Mouse (Mus musculus) kidney, adult 2 months (tissue): Measurements from ENCODE around the gene Ldhal6b.

ENCODE experiments used
- CTCF ChIP-seq: fragments of 200-500 bp; conservative IDR thresholded peaks from 2 replicates; pipeline ENCODE4 v1.5.1; 2011; ENCODE audit warnings: low read depth, mild to moderate bottlenecking, control low read depth, low read length, moderate library complexity, mixed read lengths; ENCODE audit not compliant: insufficient read depth, insufficient read length
- POLR2A ChIP-seq: fragments of 200-500 bp; IDR thresholded peaks from one replicate; pipeline ENCODE4 v1.6.1; 2011; ENCODE audit warnings: low read depth, low read length, control low read depth

- TF ChIP-seq POLR2A (no peak), CTCF (no peak)
These were observed 31.6 kb downstream of the Ldhal6b start for GRCm38 (mm10) chr17:5386885-5387545.
